Mouse (Mus musculus) mouse trophoblast stem cell (cell line): ENCODE data around the gene Ggnbp2.

Experiments used
- in situ Hi-C, 2 experiments: fragments of 300-500 bp; cut with MseI, MboI; formaldehyde crosslinking; loops; 2 replicates in 1 of 2; 3 replicates in 1 of 2; pipeline ENCODE4 v1.15.1; 2025

The Ggnbp2 gene

GRCm38 (mm10) chr11:84870337-84871043 is at the start of gene Ggnbp2:
Gene Ggnbp2 (minus strand): TSS chr11:84870817.
- in situ Hi-C loops, result no loop called here

DNA sequence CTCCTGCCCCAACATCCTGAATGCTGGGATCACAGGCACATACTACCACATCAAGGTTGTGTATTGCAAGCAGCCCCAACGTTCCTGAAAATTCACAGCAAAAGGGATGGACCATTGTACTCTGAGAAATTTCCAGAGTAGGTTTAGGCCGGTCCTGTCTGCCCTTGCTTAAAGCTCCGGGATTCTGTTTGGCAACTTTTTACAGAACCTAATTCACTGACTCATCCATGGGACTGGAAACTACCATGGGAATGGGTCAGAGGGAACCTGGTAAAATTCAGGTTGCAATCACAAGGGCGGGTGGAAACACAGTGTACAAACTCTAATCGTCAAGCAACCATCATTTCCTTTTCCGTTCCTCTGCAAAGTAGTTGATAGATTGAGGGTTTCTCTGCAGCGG is 49.3 kb upstream of the Ggnbp2 start:
- in situ Hi-C loops, result loop anchor here (5.0 kb wide), 1 partner anchor 57 kb away; no protein-coding TSS in a partner anchor

DNA sequence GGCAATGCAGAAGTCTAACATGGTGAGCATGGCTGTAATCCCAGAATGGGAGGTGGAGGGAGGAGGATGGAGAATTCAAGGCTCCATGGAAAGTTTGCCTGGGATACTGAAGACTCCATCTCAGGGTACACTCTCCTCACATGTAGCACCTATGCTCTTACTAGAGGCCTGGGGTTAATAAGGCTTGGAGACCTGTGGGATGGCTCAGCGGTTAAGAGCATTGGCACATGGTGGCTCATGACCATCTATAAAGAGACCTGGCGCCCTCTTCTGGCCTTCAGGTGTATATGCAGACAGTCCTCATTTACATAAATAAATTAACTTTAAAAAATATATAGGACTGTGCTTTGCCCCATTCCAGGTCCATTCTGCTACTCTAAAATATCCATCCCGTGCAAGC is 48.7 kb upstream of the Ggnbp2 start:
- in situ Hi-C loops, result loop anchor here (5.0 kb wide), 1 partner anchor 58 kb away; no protein-coding TSS in a partner anchor

GRCm38 (mm10) chr11:84918425-84918824 is 47.8 kb upstream of the Ggnbp2 start:
- in situ Hi-C loops, result loop anchor here (5.0 kb wide), 1 partner anchor 59 kb away; no protein-coding TSS in a partner anchor

GRCm38 (mm10) chr11:84916703-84917300 is 46.2 kb upstream of the Ggnbp2 start:
- in situ Hi-C loops, result loop anchor here (5.0 kb wide), 1 partner anchor 60 kb away; no protein-coding TSS in a partner anchor

- in situ Hi-C loops, result loop anchor here (5.0 kb wide), 1 partner anchor 61 kb away; no protein-coding TSS in a partner anchor
Observed at GRCm38 (mm10) chr11:84916053-84916702, 45.6 kb upstream of the Ggnbp2 start, which contains the start of gene Znhit3. Gene Znhit3 (minus strand): TSS chr11:84916366.

DNA sequence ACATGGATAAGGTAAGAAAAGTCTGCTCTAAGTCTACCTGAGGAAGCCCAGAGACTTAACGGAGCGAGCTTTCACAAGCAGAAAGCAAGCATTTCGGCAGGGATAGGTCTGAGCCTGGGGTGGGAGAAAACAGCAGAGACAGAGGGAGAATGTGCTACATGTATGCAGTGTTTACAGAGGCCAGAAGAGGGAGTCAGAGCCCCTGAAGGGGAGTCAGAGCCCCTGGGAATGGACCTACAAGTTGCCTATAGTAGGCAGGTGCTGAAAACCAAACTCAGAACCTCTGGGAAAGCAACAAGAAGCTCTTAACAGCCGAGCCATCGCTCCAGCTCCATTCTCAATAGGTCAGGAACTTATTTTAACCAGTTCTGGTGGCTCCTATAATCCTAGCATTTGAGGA is 44.1 kb upstream of the Ggnbp2 start:
- in situ Hi-C loops, result loop anchor here (5.0 kb wide), 1 partner anchor 63 kb away; no protein-coding TSS in a partner anchor

- in situ Hi-C loops, result no loop called here
Observed at GRCm38 (mm10) chr11:84910411-84910810, 39.8 kb upstream of the Ggnbp2 start.

- in situ Hi-C loops, result no loop called here
Observed at GRCm38 (mm10) chr11:84908480-84908879, 37.9 kb upstream of the Ggnbp2 start.

DNA sequence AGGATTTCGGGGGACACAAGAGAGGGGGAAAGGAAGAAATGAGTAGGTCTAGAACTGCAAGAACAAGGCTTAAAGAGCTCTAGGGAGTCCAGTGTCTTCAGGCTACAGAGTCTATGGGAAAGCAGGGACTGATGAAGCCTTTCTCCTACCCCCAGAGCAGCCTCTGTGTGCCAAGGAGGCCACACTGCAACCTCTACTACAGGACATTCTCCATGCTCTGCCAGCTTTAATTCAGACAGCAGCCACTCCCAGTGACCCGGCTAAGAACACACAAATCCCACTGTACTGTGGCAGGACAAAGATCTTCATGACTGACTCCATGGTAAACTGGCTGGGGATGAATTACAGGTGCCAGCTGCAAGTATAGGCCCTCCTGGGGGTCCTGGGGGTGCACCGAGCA is 36.5 kb upstream of the Ggnbp2 start:
- in situ Hi-C loops, result no loop called here

- in situ Hi-C loops, result no loop called here
Observed at GRCm38 (mm10) chr11:84904597-84905144, 34.1 kb upstream of the Ggnbp2 start.

- in situ Hi-C loops, result no loop called here
Observed at GRCm38 (mm10) chr11:84893113-84893512, 22.5 kb upstream of the Ggnbp2 start.

GRCm38 (mm10) chr11:84891705-84892104 is 21.1 kb upstream of the Ggnbp2 start:
- in situ Hi-C loops, result no loop called here

DNA sequence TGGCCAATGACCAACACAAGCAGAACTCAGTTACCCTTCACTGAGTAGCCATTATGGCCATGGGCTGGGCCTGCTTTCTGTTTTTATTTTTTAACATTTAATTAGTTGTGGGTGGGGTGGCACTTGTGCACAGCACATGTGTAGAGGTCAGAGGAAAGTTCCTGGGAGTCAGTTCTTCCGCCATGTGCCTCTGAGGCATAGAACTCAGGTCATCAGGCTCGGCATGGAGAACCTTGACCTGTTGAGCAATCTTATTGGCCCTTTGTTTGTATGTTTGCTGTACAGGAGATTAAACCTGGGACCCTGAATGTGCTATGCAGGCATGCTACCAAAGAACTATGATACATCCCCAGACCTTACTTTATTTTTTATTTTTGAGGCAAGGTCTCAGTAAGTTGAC is 18.9 kb upstream of the Ggnbp2 start:
- in situ Hi-C loops, result no loop called here

DNA sequence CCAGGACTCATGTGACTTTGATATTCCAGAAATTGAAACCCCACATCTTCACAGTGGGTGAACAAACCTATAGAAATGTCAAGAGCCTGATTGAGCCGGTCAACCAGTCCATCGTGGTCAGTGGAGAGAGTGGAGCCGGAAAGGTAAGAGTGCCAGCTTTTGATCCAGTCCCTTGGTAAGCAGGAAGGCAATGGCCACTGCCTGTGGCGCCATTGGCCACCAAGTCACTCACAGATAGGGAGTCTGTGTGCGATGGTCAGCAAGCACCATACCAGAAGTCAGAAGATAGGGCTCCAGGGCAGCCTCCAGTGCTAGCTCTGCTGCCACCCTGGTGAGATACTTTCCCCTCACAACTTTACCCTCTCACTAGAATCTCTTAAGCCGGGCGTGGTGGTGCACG is 17.4 kb upstream of the Ggnbp2 start:
- in situ Hi-C loops, result no loop called here

GRCm38 (mm10) chr11:84886767-84887511 is 16.3 kb upstream of the Ggnbp2 start:
- in situ Hi-C loops, result no loop called here

DNA sequence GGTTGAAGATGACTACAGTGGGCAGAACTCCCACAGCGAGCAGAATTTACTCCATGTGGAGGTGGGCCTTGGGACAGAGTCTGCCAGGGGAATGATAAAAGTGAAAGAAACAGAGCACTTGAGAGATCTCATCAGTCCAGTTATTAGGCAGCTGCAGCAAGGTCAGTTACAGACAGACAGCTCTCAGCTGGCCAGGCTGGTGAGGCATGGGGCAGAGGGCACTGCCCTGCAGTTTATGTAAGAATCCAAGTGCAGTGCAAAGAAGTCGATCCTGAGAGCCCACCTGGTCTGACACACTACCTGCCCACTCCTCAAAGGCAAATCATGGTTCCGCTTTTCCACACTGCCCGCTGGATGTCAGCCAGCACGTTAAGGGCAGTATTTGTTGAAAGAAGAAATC is 15.6 kb upstream of the Ggnbp2 start:
- in situ Hi-C loops, result no loop called here

GRCm38 (mm10) chr11:84885238-84885637 is 14.6 kb upstream of the Ggnbp2 start:
- in situ Hi-C loops, result no loop called here

DNA sequence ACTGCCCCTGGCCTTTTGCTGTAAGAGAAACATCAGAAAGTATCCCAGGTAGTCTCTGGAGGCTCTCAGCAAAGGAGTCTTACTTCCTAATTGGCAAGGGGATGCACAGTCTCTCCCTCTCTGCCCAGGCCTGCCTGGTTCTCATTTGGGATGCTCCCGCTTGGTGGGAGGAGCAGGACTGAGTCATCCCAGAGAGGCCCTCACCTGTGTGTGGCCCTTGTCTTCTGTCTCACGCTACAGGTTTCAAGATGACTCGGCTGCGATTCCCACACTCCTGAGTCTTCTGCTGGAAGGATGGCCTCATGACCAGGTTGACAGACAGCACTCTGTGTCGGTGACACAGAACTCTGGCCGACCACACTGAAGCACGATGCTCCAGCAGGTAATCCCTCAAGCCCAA is 11.7 kb upstream of the Ggnbp2 start:
- in situ Hi-C loops, result no loop called here

DNA sequence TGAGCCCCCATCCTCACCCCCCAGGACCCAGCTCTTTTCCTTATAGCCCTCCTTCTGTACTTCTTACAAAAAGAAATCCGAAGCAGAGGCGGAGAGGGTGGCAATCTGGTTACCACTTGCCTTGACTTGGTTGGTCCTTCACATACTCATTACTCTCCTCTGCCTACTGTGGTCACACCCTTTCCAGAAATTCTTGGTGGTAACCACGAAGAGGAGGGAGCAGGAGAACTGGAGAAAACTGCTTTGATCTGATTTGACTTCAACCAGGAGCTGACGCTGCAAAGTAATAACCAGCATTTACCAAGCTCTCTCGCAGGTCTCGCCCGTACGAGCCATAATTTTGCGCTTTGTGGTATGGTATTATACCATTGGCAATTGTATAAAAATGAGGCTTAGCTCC is 10.4 kb upstream of the Ggnbp2 start:
- in situ Hi-C loops, result no loop called here

GRCm38 (mm10) chr11:84880465-84880961 is 9.9 kb upstream of the Ggnbp2 start:
- in situ Hi-C loops, result no loop called here
